Mouse (Mus musculus) R1 (cell line): Measurements from ENCODE around the gene B3glct.
A peak's percentile ranks its signal among the peaks of the same experiment; 100 is the strongest.

Experiments
- DNase-seq: peaks from one replicate; pipeline ENCODE4 v3.0.0-alpha.2; 2018; ENCODE audit warnings: low read depth, low spot score

The B3glct gene

DNA sequence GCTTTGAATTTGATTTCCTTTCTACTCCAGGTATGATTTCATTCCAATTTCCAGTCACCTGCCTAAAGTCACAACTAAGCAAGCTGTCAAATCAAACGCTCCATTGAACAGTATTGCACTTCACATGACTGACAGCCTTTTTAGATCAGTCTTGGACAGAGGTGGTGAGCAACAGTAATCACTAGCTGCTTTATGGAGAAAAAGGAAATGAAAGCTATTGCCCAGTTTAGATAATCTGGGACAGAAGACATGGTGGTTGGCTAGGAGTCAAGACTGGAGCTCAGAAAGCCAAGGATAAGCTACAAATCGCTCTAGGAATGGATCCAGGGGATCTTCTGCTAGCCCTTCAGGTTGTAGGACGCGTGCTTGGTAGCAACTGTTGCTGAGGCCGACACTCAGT is 14.6 kb upstream of the B3glct start:
- DNase-seq, result no peak

- no peak for DNase-seq
These were observed 834 bp upstream of the B3glct start for GRCm38 (mm10) chr5:149677196-149677595.

DNA sequence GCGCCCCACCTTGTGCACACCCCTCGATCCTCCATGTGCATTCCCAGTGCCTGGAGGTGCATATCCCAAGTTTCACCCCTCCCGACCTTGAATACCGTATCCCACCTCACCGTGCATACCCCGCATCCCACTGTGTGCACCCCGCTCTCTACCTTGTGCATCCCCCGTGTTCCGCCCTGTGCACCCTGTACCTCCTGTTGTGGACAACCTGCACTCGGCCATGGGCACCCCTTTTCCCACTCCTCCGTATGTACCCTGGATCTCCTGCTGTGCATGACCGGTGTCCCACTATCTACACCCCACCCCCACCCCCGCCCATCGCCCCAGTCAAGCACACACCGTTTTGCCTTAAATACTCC is 939 bp downstream of the B3glct start:
- no peak for DNase-seq

- DNase-seq, result no peak
These were observed 1.3 kb downstream of the B3glct start for GRCm38 (mm10) chr5:149679362-149679761.

DNA sequence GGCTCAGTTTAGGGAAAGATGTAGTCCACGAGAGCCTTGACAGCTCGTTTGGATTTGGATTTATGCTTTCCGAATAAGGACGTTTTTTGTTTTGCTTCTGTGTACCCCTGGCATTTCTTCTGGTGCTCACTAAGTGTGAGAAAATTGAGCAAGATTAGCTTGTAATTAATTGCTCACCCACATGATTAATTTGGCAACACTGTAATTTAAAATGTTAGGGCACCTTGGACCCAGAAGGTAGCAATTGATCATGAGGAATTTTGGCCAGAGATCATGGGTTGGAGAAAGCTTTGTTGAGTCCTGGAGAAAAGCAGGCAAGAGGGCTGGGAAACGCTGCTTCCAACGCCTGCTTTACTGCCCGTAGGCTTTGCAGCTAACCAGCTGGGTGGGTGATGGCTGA is 1.9 kb downstream of the B3glct start:
- no peak for DNase-seq

DNA sequence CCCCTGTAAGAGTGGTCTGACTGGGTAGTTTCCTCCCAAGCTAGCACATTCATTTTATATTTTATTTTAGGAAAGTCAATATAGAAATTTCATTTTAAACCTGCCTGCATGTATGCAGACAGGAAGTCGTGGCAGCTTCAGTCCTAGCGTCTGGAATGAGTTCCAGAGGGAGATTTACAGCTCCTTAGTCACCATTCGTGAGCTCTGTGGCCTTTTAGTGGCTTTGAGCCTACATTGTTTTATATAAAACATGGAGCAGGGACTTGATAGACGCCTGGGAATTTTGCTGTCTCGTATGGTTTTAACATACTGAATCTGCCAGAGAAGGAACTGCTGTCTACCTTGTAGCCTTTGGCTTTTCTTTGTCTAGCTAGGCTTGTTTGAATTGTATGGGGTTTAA is 2.9 kb downstream of the B3glct start:
- DNase-seq, result no peak

- no peak for DNase-seq
These were observed 11.8 kb downstream of the B3glct start for GRCm38 (mm10) chr5:149689860-149690259.

- DNase-seq, result peak; percentile 64
These were observed 14.5 kb downstream of the B3glct start for GRCm38 (mm10) chr5:149692548-149692947.

DNA sequence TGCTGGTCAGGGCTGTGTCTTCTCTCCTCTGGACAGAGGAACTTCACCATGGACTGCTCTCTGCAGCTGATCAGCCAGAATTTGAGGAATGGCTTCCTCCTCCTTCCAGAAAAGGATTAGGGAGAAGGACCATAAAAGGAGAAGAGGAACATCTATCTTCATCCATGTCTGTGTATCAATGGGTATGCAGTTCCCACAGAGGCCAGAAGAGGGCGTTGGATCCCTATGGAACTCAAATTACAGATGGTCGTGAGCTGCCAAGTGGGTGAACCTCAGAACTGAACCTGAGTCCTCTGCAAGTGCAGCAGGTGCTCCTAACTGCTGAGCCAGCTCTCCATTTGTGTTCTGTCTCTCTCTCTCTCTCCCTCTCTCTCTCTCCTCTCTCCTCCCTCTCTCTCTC is 15.2 kb downstream of the B3glct start:
- DNase-seq, result peak; percentile 55

DNA sequence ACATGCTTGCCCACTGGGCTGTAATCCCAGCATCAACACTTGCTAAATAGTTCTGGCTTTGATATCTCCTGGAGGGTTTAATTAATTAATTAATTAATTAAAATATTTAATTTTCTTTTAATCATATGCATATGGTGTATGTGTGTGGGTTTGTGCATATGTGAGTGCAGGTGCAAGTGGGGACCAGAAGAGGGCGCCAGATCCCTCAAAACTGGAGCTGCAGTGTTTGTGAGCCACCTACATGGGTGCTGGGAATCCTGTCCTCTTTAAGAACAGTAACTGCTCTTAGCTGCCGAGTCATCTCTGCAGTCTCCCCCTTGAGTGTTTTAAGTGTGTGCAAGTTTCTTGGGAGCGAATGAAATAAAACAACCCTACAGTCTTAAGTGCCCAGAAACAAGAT is 15.9 kb downstream of the B3glct start:
- peak; percentile 38 for DNase-seq

GRCm38 (mm10) chr5:149695077-149695750 is 17.2 kb downstream of the B3glct start:
- no peak for DNase-seq

DNA sequence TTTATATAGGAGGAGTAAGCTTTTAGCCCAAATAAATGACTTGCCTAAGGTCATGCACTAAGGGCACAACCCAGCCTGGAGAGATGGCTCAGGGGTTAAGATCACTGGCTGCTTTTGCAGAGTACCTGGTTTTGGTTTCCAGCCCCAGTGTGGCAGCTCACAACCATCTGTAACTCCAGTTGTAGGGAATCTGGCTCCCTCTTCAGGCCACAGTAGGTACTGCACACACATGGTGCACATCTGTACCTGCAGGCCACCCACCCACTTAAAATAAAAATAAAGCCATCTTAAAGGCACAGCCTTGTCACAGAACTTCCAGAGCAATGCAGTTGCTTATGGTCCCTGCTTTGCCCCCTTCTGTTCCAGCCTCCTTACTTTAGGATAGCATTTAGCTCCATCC is 24.7 kb downstream of the B3glct start:
- DNase-seq, result peak; percentile 76

DNA sequence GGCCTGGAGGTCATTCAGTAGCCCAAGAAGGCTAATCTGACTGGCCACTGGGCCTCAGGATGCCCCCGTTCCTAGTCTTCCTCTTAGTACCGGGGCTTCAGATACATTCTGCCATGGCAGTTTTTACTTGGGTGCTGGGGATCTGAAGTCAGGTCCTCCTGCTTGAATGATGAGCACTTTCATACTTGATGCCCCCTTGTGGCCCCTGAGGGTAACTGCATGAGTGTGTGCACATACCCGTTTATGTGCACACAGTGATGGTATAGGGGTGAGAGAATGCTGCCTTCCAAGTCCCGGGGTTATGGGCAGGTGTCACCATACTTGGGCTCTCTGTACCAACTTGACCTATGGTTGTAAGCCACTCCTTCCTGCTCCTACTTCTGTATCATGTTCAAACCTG is 33.5 kb downstream of the B3glct start:
- DNase-seq, result peak; percentile 80

GRCm38 (mm10) chr5:149713170-149713774 is 35.2 kb downstream of the B3glct start:
- DNase-seq, result peak; percentile 82

DNA sequence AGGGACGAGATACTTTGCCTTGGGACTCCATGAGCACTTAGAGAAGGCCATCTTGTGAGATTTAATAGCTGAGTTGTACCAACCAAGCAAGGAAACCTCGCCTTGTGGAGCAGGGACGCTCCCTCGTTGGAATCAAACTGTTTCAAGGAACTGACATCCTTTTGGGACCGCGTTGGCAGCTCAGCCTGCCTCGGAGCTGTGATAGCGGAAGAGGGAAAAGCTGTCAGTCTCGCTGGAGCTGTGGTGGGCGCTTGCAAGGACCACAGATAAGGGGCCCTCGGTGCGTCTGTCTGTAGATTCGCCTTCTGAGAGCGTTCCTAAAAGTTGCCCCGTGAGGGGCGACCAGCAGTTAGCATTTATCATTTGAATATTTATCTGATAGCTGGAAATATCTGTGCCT is 35.8 kb downstream of the B3glct start:
- no peak for DNase-seq

DNA sequence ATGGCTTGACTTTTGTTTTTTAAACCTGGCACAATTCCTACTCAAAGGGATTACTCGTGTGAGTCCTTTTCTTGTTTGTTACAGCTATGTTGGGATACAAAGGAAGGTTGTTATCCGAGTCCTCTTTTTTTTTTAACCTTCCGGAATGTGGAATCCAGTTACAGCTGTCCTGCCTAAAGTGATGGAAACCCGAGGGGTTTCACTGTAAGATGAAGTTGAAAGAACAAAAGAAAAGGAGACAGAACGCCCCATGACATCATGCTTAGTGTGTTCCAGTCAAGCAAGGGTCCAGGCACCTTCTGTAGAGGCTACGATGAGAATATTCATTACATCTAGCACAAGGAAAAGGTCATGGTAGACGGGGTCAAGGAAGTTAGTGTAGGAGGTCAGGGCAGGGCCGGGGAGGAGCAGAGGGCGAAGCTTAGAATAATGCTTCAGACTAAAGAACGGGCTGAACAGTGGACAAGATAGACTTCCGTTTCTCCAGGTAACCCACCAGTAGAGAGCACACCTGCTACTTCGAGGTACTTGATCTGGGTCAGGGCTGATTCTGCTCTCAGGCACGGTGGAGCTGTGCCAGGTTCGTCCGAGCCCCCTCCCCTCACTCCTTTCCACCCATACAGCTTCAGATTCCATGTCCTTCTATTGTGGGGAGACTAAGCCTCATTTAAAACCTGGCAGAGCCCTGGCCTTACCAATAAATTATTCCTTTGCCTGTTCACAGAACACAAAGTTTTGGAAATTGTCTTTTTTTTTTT is 37.7 kb downstream of the B3glct start:
- peak; percentile 76 for DNase-seq

DNA sequence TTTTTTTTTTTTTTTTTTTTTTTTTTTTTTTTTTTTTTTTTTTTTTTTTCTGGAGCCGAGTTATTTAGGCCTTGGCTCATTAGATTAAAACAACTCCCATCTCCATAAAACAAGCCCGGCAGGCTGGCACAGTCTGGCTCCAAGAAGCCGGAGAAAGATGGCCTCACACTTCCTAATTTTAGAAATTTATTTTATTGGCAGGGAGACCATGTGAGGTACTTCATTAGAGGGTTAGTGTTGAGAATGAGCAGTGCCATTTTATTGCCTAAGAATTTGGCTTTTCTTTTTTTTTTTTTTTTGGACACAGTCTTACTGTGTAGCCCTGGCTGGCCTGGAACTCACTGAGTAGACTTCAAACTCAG is 38.3 kb downstream of the B3glct start:
- DNase-seq, result no peak

- no peak for DNase-seq
These were observed 53.7 kb downstream of the B3glct start for GRCm38 (mm10) chr5:149731776-149732175.

DNA sequence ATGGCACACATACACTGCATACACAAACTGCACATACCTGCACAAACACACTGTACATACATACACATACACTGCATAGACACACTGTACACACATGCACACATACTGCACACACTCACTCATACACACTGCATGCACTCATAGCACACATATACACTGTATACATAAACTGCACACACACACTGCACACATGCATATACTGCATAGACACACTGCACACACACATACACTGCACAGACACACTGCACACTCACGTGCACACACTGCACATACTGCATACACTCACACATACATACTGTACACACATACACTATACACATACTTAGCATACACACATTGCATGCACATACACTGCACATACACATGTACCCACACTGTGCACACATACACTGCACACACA is 59.2 kb downstream of the B3glct start:
- no peak for DNase-seq

- DNase-seq, result peak; percentile 60
These were observed 62.1 kb downstream of the B3glct start for GRCm38 (mm10) chr5:149740145-149740544.

DNA sequence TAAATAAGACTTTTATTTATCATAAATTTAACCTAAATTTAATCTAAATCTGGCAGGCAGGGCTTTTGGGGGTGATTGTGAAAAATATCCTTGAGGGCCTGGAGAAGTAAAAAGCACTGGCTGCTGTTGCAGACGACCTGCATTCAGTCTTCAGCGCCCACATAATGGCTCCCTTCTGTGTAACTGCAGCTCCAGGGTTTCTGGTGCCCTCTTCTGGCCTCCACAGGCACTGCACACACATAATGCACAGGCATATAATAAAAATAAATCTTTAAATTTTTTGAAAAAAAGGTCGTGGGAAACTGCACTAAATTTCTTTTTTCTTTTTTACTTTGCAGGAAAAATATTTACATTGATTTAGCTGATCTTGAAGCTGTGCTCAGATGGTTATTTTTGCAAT is 62.7 kb downstream of the B3glct start:
- DNase-seq, result peak; percentile 61

- DNase-seq, result peak; percentile 59
These were observed 64.3 kb downstream of the B3glct start for GRCm38 (mm10) chr5:149742286-149742685.

DNA sequence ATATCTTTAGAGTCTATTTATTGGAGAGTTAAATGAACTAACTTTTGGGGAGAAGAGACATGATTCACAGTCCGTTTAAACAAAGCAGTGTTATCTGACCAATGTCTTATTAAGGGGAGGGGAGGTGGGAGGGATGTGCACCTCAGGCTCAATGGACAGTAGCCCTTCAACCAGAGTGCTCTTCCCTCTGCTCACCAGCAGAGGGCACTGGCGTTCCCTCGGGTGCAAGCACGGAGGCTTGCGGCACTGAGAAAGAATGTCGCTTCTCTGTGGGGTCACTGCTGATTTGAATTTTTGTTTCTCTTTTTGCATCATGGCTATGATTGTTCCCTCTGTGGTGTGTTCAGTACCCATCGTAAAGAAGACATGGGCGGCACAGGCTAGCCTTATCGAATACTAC is 67.0 kb downstream of the B3glct start:
- peak; percentile 69 for DNase-seq
